Mouse (Mus musculus): ENCODE data around the gene Phlda2.
A peak's percentile ranks its signal among the peaks of the same experiment; 100 is the strongest.

Phlda2 gene

DNA sequence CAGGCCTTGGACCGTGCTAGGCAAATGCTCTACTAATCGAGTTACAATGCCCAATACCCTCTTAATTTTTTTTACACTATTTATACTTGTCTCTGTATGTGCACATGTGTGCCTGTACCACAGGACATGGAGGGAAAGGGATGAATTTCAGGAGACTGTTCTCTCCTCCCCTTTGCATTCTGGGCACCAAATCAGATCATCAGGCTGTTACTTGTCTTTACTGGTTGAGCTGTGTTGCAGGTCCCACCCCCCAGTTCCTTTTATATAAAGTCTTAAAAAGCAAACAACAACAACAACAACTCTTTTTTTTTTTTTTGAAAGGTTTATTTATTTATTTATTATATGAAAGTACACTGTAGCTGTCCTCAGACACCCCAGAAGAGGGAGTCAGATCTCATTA, 2.5 kb upstream of the Phlda2 start:
- ATAC-seq (ENCODE audit: insufficient number of reproducible peaks, low FRiP score, low TSS enrichment), result no peak

DNA sequence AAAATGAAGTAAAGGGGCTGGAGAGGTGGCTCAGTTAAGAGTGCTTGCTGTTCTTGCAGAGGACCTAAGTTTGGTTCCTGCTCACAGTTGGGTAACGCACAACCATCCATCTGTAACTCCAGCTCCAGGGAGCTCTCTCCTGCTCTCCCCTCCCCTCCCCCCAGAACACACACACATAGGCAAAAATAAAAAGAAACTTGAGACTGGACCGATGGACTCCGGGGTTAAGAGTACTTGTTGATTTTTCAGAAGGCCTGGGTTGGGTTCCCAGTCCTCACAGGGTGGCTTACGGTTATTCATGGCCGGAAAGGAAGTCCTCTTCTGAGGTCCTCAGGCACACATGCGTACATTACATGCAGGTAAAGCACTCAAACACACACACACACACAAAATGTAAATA, 976 bp upstream of the Phlda2 start:
- no peak for ATAC-seq (ENCODE audit: insufficient number of reproducible peaks, low FRiP score, low TSS enrichment)

DNA sequence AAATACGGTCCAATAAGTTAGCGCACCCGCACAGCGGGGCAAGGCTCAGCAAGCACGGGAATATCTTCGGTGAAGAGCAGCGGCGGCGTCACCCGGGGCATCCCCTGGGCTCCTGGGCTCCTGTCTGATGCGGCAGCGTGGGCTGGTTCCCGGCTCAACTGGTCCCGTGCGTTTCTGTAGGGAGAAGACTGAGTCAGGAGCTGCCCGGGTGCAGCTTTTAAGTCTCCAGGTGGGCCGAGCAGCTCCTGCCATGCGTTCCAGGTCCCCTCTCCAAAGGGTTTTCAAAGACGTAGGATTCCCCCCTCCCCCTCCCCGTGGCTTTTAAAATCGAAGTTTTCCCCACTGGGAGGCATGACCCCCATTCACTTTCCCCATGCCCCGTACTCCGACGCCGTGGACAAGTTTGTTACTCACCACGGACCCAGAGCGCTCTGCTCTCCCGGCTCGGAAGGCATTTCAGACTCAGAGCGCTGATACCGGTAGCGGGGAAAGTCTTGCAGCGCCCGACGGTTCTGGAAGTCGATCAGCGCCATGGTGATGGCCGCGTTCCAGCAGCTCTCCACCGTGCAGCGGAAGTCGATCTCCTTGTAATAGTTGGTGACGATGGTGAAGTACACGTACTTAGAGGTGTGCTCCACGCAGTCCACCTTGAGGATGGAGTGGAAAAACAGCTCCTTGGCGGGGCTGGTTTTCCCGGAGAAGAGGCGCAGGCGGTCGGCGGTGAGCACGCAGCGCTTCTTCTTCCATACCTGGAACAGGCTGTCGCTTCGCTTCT, 1.1 kb downstream of the Phlda2 start:
- no peak for ATAC-seq (ENCODE audit: insufficient number of reproducible peaks, low FRiP score, low TSS enrichment)

DNA sequence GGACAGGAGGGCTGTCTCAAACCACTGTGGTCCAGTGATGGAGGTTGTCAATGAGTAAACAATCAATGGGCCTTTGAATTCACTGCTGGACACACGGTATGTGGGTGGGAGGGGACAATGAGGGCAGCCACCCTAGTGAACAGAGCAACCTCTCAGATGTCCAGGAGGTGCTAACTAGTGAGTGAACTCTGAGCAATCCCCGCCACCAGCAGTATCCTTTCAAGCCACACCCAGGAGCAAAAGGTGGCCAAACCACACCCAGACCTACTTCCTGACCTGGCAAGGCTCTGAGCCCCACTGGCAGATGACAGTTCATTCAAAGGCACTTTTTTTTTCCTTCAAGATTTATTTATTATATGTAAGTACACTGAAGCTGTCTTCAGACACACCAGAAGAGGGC, 2.0 kb downstream of the Phlda2 start:
- ATAC-seq (ENCODE audit: insufficient number of reproducible peaks, low FRiP score, low TSS enrichment), result no peak

DNA sequence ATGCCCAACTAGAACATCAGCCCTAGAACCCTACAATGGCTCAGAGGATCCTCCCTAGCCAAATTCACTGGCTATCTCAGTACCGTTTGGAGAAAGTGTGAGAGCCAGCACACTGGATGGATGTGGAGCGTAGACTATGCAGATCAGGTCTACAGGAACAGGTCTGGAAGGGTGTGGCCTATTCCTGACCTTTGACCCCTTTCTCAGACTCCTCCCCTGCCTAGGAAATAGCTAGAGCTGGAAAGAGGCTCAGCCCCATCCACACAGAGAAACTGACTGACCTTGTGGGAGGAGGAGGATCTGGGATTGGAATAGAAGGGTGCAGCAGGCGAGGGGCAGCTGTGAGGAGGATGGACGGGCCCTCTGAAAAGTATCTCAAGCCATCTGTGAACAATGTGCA, 4.4 kb downstream of the Phlda2 start:
- ATAC-seq (ENCODE audit: insufficient number of reproducible peaks, low FRiP score, low TSS enrichment), result no peak

DNA sequence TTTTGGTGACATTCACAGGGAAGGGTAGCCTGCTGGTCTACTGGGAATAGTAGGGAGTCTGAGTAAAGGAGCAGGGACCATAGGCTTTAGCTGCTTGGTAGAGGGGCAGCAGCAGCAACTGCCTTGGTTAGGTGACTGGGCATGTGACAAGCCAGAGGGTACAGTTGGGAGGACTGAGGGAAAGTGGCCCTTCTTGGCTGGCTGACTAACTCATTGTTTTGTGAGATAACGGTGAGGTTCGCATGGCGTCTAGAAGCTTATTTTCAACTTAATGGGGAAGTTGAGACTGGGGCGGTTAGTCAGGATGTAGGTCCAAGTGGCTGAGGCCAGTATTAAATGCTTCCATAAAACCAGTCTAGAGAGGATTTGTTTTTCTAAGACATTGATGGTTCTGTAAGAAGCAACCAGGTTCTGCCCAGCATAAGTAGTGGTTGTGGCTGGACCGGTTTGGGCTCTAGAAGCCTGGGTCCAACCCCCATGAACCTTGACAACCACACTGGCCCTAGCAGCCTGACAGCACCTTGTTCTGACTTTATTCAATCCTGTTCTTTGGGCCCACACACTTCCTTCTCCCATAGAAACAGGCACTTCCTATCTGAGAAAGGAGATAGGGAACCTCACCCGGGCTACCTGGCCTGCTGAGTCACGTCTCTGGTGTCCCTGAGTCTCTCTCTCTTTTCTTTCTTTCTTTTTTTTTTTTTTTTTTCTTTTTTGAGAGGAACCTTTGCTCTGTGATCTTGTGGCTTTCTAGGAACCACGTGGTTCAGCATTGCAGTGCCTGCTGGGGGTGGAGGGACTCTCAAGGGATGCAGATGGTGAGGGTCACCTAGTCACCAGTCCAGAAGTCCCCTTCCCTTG, 7.6 kb downstream of the Phlda2 start:
- no peak for ATAC-seq (ENCODE audit: insufficient number of reproducible peaks, low FRiP score, low TSS enrichment)

DNA sequence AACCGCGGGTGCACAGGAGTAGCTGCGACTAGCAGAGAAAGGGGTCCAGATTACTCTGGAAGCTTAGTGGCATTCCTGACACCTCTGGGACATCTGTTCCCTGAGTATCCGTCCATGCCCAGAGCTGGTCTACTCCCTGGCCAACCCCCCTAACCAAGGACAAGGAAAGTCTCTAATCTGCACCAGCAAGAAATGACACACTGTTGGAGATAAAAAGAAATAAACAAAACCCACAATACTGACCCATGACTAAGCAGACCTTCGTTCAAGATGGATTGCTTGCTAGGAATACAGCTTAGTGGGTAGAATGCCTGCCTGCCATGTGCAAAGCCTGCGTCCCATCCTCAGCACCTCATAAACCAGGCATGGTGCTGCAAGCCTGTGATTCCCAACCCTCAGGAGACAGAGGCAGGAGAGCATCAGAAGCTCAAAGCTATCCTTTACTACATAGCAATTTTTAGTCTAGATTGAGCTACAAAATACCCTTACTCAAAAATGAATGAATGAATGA, 9.3 kb downstream of the Phlda2 start:
- no peak for ATAC-seq (ENCODE audit: insufficient number of reproducible peaks, low FRiP score, low TSS enrichment)

DNA sequence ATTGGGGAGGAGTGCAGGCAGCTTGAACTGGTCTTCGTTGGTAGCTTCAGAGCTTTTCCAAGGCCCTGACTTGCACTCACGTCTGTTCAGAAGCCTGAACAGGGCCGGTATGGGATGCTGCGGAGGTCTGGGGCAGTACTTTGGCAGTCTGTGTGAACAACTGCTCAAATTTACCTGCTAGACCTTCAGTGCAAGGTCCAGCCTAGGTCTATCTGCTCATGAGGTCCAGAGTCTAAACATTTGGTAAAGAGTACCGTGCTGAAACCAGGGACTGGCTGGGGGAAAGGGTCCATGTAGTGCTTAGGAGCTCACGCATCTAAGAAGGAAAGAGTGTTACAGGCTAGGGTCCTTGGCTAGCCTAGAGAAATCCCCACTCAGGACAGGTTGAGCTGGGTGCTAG, 13.2 kb downstream of the Phlda2 start:
- no peak for ATAC-seq (ENCODE audit: insufficient number of reproducible peaks, low FRiP score, low TSS enrichment)

DNA sequence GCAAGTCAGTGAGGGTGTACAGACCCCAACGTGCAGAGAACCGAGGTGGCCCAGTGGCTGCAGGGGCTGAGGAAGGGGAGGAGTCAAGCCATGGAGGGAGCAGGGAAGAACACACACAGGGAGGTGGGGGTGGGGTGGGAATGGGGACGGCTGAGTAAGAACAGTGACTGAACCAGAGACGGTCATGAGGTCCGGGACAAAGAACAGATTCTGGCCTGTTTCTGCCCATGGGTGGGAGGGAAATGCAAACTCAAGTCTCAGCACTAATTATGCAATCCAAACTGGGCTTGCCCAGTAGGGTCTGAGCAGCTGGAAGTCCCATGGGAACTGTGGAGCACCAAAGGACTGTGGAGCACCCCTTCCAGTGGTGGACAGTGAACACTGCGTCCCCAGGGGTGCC, 20.4 kb downstream of the Phlda2 start:
- no peak for ATAC-seq (ENCODE audit: insufficient number of reproducible peaks, low FRiP score, low TSS enrichment)

DNA sequence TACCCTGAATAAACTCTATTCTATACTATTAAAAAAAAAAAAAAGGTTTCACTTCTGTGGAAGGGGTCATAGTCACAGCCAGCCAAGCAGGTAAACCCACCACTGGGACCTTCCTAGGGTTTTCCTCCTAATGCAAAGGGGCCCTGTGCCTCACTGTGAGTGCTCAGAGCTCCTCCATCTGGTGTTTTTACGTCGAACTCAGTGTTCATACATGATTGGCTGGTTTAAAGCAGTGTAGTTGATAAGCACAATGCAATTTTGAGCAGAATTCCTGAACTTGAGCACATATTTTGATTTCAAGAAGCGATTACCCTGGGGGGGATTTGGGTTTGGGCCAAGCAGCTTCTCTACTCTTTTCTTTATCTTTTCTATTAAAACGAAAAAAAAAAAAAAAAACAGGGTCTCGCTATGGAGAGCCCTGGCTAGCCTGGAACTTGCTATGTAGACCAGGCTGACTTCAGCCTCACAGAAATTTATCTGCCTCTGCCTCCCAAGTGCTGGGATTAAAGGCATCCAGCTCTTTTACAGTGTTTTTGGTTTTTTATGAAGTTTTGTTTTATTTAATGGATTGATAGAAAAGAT, 21.1 kb downstream of the Phlda2 start:
- no peak for ATAC-seq (ENCODE audit: insufficient number of reproducible peaks, low FRiP score, low TSS enrichment)

DNA sequence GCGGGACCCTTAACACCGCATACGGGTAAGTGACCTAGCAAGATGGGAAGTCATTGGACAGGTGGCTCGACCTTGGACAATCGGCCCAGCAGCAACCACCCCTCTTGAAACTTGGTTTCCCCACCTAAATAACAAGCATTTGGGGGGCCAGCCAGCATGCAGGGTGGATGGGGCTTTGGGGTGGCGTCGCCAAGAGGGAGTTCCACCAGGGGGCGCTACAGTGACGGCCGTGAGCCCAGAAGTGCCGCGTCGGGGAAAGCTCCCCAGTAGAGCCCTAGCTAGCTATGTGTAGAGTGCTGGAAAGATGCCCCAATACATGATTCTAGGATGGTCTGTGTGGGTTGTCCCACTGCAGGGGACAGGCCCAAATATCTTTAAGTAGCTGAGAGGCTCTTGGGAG, 22.5 kb downstream of the Phlda2 start:
- ATAC-seq (ENCODE audit: insufficient number of reproducible peaks, low FRiP score, low TSS enrichment), result no peak

DNA sequence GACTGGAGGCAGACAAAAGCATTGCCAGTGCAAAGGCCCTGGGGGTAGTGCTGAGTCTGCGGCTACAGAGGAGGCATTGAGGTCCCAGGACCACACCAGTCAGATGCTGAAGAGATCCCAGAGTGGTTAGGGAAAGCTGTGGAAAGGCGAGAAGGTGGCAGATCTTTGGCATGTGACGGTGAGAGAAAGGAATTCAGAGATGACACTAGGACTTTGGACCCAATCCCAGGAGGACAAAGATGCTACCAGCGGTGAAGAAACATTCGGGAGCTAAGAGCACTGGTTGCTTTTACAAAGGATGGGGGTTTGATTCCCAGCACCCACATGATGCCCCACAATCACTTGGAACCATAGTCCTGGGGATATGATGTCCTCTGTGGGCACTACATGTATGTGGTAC, 25.1 kb downstream of the Phlda2 start:
- no peak for ATAC-seq (ENCODE audit: insufficient number of reproducible peaks, low FRiP score, low TSS enrichment)

DNA sequence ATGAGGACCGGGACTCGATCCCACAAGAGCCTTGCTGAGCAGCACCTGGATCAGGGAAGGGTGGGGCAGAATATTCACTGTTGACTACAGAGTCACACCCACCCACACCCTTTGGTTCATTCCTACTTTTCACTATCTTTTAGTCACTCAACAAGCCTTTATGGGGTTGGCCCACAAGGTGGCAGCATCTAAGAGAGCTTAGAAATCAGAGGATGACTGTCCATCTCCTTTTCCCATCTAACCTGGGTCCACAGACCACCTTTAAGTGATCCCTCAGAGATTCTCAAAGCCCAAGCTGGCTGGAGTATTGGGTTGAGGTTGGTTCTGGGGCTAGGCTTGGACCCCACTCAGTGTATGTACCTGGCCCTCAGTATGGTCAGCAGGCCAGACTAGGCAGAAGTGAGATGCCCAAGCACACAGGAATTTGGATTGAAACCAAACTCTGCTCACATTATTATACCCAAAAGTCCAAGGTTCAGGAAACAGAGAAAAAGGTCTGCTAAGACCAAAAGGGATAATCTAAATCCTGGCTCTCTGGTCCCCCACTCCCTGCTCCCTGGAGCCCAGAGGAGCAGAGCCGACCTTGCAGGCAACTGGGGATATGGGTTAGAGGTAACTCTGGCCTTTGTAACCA, 26.1 kb downstream of the Phlda2 start:
- ATAC-seq (ENCODE audit: insufficient number of reproducible peaks, low FRiP score, low TSS enrichment), result no peak

DNA sequence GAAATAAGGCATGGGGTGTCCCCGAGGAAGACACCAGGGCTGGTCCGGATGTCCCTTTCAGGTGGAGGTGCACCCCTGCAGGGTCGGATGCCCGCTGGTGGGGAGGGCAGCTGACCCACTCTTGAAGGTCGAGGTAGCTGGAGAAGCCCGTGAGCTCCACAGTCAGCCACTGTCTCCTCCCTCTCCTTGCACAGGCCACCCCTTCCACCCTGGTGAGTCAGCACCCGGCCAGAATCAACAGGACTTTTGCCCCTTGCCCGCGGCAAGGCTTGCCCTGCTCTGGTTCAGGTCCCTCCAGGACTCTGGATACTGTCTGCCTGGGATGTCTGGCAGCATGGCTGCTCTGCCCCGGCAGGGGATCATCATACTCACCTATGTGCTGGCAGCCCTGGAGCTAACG, 27.1 kb downstream of the Phlda2 start:
- no peak for ATAC-seq (ENCODE audit: insufficient number of reproducible peaks, low FRiP score, low TSS enrichment)

DNA sequence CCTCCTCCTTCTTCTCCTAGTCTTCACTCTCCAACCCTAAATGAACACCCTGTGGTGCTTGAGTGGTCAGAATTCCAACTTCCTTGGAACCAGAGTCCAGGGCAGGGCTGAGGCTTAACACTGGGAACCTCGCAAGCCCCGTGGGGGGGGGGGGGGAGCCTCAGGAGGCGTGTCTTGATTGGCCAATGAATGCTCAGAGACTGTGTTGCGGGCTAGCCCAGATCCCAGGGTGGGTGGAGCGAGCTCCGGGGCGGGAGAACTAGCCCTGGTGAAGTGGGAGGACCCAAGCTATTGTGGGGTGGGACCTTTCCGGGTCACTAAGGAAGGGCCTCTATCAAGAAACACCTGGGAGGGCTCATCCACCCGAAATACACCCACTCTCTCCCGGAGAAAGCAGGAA, 28.1 kb downstream of the Phlda2 start:
- no peak for ATAC-seq (ENCODE audit: insufficient number of reproducible peaks, low FRiP score, low TSS enrichment)

DNA sequence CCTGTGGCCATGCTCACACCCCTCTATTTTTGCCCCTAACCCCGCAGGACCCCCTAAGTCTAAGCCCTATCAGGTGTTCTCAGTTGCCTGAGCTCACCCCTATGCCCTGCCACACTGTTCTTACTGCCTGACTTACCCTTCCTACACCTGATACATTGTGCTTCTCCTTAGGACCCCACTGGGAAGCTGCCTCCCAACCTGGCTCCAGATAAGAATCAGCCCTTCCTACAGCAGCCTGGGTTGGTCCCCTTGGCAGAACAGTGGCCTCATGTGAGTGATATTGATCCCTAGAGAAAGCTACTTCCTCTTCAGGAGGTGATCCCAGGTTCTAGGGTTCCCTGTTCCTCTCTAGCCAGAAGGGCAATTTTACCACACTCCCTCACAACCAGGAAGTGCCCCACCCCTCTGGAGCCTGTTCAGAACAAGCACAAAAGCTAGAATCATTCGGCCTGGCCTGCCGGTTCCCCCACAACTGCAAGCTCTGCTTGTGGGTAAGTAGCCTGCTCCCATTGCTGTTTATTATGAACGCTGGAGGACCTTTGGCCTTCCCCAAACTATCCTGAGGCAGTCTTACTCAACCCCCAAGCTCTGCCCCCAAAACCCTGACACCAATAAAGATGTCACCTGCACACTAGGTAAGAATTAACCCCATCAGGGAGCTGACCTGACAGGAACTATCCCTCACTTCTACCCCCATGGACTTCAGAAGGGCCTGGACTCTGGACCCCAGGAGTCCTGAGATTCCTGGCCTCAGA, 29.4 kb downstream of the Phlda2 start, which contains the start of gene Slc22a18:
TSS of gene Slc22a18 (plus strand) at position 390 of the 755 bp plus-strand sequence.
- ATAC-seq (ENCODE audit: insufficient number of reproducible peaks, low FRiP score, low TSS enrichment), result no peak

DNA sequence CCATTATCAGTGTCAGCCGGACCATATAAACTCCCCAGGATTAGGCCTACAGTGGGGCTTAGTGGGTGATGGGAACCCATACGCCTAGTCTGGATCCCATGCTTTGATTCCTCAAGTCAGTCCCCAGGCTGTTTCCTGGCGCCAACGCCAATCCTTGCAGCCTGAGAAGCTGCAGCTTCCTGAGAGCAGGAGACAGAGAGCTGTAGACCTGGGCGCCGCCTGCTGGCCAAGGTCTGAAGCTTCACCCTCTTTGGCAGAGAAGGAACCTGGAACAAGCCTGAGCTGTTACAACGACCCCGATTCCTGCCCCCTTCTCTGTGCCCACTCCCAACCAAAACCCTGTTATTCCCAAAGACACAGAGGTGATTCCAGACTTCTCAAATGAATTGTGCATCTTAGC, 33.0 kb downstream of the Phlda2 start:
- ATAC-seq (ENCODE audit: insufficient number of reproducible peaks, low FRiP score, low TSS enrichment), result peak; percentile 53; the same call in 1 of the 2 replicates

DNA sequence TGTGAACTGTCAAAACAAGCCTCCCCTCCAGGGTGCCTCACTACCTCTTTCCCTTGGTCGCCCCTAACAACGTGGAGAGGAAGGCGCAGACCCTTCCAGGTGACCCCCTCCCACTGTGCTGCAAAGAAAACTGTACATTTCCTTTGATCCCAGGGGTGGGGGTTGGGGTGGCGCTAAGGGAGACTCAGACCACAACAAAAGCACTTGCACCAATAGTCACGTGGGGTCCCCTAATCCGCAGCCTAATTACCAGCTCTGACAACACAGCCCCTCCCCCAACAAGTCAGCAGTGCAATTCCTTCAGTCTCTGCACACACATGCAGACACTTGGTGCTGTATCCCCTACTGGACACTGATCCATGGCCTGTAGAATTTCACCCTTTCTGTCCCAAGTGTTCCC, 35.2 kb downstream of the Phlda2 start:
- no peak for ATAC-seq (ENCODE audit: insufficient number of reproducible peaks, low FRiP score, low TSS enrichment)

DNA sequence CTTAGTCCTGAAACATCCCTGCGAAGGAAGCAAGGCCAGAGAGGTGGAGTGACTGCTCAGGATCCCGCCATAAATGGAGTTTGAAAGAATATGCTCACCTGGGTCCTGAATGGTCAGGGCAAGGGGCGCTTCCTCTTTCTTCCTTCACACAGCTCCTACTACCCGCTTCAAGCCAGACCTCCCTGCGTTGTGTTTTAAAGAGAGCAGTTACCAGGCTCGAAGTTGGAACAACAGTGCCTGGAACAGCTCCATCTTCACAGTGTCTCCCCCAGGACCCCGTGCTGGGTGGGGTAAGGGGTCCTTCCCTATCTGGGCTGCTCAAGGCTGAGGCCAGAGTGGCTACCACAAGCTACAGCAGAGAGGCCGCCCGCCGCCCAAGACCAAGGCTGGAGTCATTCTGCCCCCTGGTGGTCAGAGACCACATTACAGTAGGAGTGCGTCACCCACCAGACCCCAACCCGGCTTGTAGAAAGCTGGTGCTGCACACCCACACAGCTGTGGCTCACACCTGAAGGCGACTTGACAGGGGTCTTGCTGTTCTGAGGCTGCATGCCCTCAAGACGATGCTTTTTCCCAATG, 36.8 kb downstream of the Phlda2 start:
- peak; percentile 41; the same call in 1 of the 2 replicates for ATAC-seq (ENCODE audit: insufficient number of reproducible peaks, low FRiP score, low TSS enrichment)
